Mouse (Mus musculus) liver, postnatal 0 days (tissue): ENCODE results near the gene Abca8a. TPM values are rescaled to one million over a fixed set of nuclear protein-coding genes. Genes with fewer than 3 reads are reported as not detected.
"Not testable (repeated sequence)": the region's sequence is repeated elsewhere in the genome, so short reads cannot be mapped to it uniquely, and the experiment has no call there.

Experiments
- ATAC-seq: fragments of 200-750 bp; cut with Nextera tagmentation; 2 replicates; pipeline ENCODE4 v1.8.0; 2017; ENCODE audit warnings: mild to moderate bottlenecking, moderate library complexity
- DNase-seq: peaks from one replicate; pipeline ENCODE4 v3.0.0-alpha.2; 2016
- H3K27ac ChIP-seq: fragments of 300-500 bp; sonication (generic); 2 replicates; pipeline ENCODE4 v1.5.1; 2014; ENCODE audit warnings: antibody characterized with exemption, moderate library complexity, mild to moderate bottlenecking, low read depth
- H3K27me3 ChIP-seq: fragments of 300-500 bp; sonication (generic); 2 replicates; pipeline ENCODE4 v1.6.1; 2014; ENCODE audit warnings: low read length, control low read depth, mixed read lengths; ENCODE audit not compliant: insufficient read depth
- H3K36me3 ChIP-seq: fragments of 300-500 bp; sonication (generic); replicated peaks from 2 replicates; pipeline ENCODE4 v1.6.1; 2014; ENCODE audit warnings: mild to moderate bottlenecking, control low read depth, low read length, moderate library complexity, mixed read lengths; ENCODE audit not compliant: insufficient read depth
- H3K4me1 ChIP-seq: fragments of 300-500 bp; sonication (generic); 2 replicates; pipeline ENCODE4 v1.6.1; 2014; ENCODE audit warnings: antibody characterized with exemption, mild to moderate bottlenecking, control low read depth; ENCODE audit not compliant: insufficient read depth
- H3K4me2 ChIP-seq: fragments of 300-500 bp; sonication (generic); 2 replicates; pipeline ENCODE4 v1.6.1; 2014; ENCODE audit warnings: low read depth, mild to moderate bottlenecking, low read length, moderate library complexity, mixed read lengths
- H3K4me3 ChIP-seq: fragments of 300-500 bp; sonication (generic); 2 replicates; pipeline ENCODE4 v1.5.1; 2014; ENCODE audit warnings: low read depth, low read length
- H3K9ac ChIP-seq: fragments of 300-500 bp; sonication (generic); replicated peaks from 2 replicates; pipeline ENCODE4 v1.6.1; 2014; ENCODE audit warnings: mild to moderate bottlenecking, moderate library complexity
- H3K9me3 ChIP-seq: fragments of 300-500 bp; sonication (generic); 2 replicates; pipeline ENCODE4 v1.6.1; 2016; ENCODE audit warnings: mild to moderate bottlenecking, control low read depth, low read length, mixed read lengths
- CTCF ChIP-seq: sonication (generic); IDR thresholded peaks from 2 replicates; pipeline ENCODE4 v1.5.1; 2016; ENCODE audit warnings: antibody characterized with exemption, low read depth
- EP300 ChIP-seq: IDR thresholded peaks from 2 replicates; pipeline ENCODE4 v1.6.1; 2016; ENCODE audit warnings: antibody characterized with exemption, low read depth, mild to moderate bottlenecking
- WGBS: fragments of 180-500 bp; shearing (Covaris S2); extraction: QIAGEN DNeasy Blood & Tissue Kit; methylation state at CpG from one replicate; pipeline ENCODE4 v1.1.7; 2014; ENCODE audit not compliant: insufficient replicate concordance; 5-methylcytosine and 5-hydroxymethylcytosine counted together
- polyA plus RNA-seq: library from polyadenylated mRNA; unstranded; fragments of >200 nt; fragmentation: Nextera tagmentation; extraction: Ambion mirVana; gene quantifications from 2 replicates; pipeline ENCODE4 v1.2.1, GENCODE M21; 2015

Gene Abca8a
- polyA plus RNA-seq, 1 experiment from 2014 or later, result 11.8 TPM

GRCm38 (mm10) chr11:109995013-109995412 is 100.8 kb downstream of the Abca8a start:
- Histone ChIP-seq H3K27me3 (no peaks in the 10 kb centered on the region), H3K9ac (peak overlapping the region; percentile 67), H3K4me2 (peak overlapping the region; percentile 69), H3K36me3 (no peaks in the 10 kb centered on the region), H3K4me3 (peak overlapping the region; percentile 43), H3K4me1 (0 out of 2 replicates have a peak, but pooled peaks cover 5% of the 10 kb centered on the region), H3K27ac (peak overlapping the region; percentile 88), H3K9me3 (no peaks in the 10 kb centered on the region)
- TF ChIP-seq CTCF (no peak), EP300 (no peak)
- ATAC-seq (peak; percentile 64), DNase-seq (no peak)
- 3% methylated on average over 3 of the region's 3 CpGs for WGBS

DNA sequence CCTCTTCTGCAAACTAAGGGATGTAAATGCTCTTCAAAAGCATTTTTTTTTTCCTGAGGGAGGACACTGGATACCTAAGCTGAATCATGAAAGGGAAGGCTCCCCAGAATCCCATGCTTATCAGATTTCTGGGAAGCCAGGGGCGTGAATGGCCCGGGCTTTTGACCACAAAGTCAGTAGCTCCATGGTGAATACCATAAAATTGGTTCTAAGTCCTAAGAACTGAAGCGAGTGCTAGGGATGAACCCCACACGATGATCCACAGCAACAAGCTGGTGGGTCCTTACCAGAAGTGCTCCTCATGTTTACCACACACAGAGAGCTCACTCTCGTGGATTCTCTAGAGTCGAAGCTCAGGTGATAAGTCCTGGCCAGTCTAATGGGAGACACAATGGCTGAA is 101.8 kb downstream of the Abca8a start:
- Histone ChIP-seq H3K4me1 (0 out of 2 replicates have a peak, but pooled peaks cover 5% of the 10 kb centered on the region), H3K4me3 (peak overlapping the region; percentile 43), H3K27me3 (no peaks in the 10 kb centered on the region), H3K9ac (peak overlapping the region; percentile 67), H3K9me3 (no peaks in the 10 kb centered on the region), H3K36me3 (no peaks in the 10 kb centered on the region), H3K27ac (peak overlapping the region; percentile 88), H3K4me2 (peak overlapping the region; percentile 69)
- 29% methylated on average over 6 of the region's 6 CpGs for WGBS
- no peak for DNase-seq
- no peak for TF ChIP-seq EP300
- TF ChIP-seq CTCF, result no peak
- ATAC-seq, result no peak

- no peak for DNase-seq
- no peak for TF ChIP-seq EP300
- TF ChIP-seq CTCF, result no peak
- no peak overlapping the region for H3K4me3 ChIP-seq
Observed at GRCm38 (mm10) chr11:109991270-109991669, 104.5 kb downstream of the Abca8a start.

GRCm38 (mm10) chr11:109990256-109990655 is 105.5 kb downstream of the Abca8a start:
- Histone ChIP-seq H3K27ac (peak overlapping the region; percentile 58), H3K4me2 (peak overlapping the region; percentile 5; the same call in 1 of the 2 replicates), H3K36me3 (no peaks in the 10 kb centered on the region), H3K4me1 (0 out of 2 replicates have a peak, but pooled peaks cover 5% of the 10 kb centered on the region), H3K4me3 (no peak overlapping the region), H3K9ac (no peak overlapping the region), H3K9me3 (no peaks in the 10 kb centered on the region), H3K27me3 (no peaks in the 10 kb centered on the region)
- ATAC-seq, result no peak
- DNase-seq, result no peak
- TF ChIP-seq CTCF, result no peak
- TF ChIP-seq EP300, result no peak
- 72% methylated on average over 2 of the region's 2 CpGs for WGBS

More at GRCm38 (mm10) chr11:109991270-109991669, 104.5 kb downstream of the Abca8a start:
- Histone ChIP-seq H3K4me2 (peak overlapping the region; percentile 51), H3K27ac (0 out of 2 replicates have a peak overlapping the region, but pooled peaks have one; percentile 12), H3K9me3 (no peaks in the 10 kb centered on the region), H3K9ac (no peak overlapping the region), H3K36me3 (no peaks in the 10 kb centered on the region), H3K4me1 (0 out of 2 replicates have a peak, but pooled peaks cover 5% of the 10 kb centered on the region), H3K27me3 (no peaks in the 10 kb centered on the region)
- WGBS, result 37% methylated on average over 3 of the region's 3 CpGs
- no peak for ATAC-seq

DNA sequence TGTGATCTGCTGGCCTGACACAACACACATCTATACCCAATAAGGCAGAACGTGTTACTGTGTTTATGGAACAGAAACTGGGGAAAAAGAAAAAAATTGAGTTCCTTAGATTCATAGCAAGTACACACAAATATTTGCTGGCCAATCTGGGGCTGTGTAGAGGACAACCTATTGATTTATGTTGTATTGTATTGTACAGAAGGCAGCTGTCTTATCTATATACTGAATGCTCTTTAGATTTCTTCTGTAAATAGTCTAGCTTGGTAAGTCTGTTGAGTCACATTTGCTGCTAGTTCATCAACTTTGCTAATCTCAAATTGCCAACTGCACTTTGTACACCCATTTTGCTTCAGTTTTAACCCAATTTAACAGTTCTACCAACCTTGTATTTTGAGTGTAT is 107.6 kb downstream of the Abca8a start:
- DNase-seq, result no peak
- WGBS, result 24% methylated on average over 1 of the region's 1 CpGs
- H3K9me3 ChIP-seq, result no peaks in the 10 kb centered on the region

GRCm38 (mm10) chr11:109987460-109988072 is 108.2 kb downstream of the Abca8a start:
- H3K36me3 ChIP-seq, H3K27me3 ChIP-seq, DNase-seq, H3K9ac ChIP-seq, H3K9me3 ChIP-seq, H3K4me1 ChIP-seq, H3K4me3 ChIP-seq: not testable (repeated sequence)
- H3K4me2 ChIP-seq, result peak overlapping the region; percentile 40
- 50% methylated on average over 11 of the region's 11 CpGs for WGBS
- H3K27ac ChIP-seq, result peak overlapping the region; percentile 58
- ATAC-seq, result peak; percentile 70

More for the DNA sequence above, 107.6 kb downstream of the Abca8a start:
- no peaks in the 10 kb centered on the region for H3K36me3 ChIP-seq
- no peak for TF ChIP-seq EP300
- TF ChIP-seq CTCF, result no peak
- H3K27me3 ChIP-seq, result no peaks in the 10 kb centered on the region
- H3K4me3 ChIP-seq, result no peak overlapping the region
- no peak overlapping the region for H3K9ac ChIP-seq
- ATAC-seq, result 0 out of 2 replicates have a peak, but pooled peaks have one; percentile 17
- peak overlapping the region; percentile 58 for H3K27ac ChIP-seq
- H3K4me2 ChIP-seq, result 0 out of 2 replicates have a peak overlapping the region, but pooled peaks have one; percentile 35
- H3K4me1 ChIP-seq, result 0 out of 2 replicates have a peak, but pooled peaks cover 5% of the 10 kb centered on the region
